7 mouse cellular contexts compared by ENCODE assay signal in genomic region chr17:80127331-80128251, GRCm38 (mm10). TPM values are rescaled to one million over a fixed set of nuclear protein-coding genes. Genes with fewer than 3 reads are reported as not detected.
DNase-seq lines count a peak whose midpoint lies in the region; ATAC-seq lines count a peak whose summit lies in the region.

TSS of gene Galm (plus strand) at chr17:80127471.

- peak; percentile 86 for DNase-seq in adrenal gland, postnatal 10 days
- peak; percentile 80 for DNase-seq in embryo, embryonic 11 days
- DNase-seq in gastrocnemius, postnatal 4 days (ENCODE audit: low spot score in 2 of 2): peak; percentile 32 to 62
- peak; percentile 49 to 73 for DNase-seq in left cerebral cortex, postnatal 25 days (ENCODE audit: low spot score in 2 of 2)
- DNase-seq in right cerebral cortex, postnatal 10 days (ENCODE audit: low spot score in 2 of 2): peak; percentile 51 to 54

- peak; percentile 50 for ATAC-seq in inflammation-experienced regulatory T-cells, adult 6 months
- ATAC-seq in megakaryocyte progenitor cell, adult 5-6 weeks (replicated peaks; ENCODE audit: poor library complexity): peak; percentile 81

- intact Hi-C loops in left cerebral cortex, postnatal 25 days (cut with DNase I): loop anchor here (2.0 to 5.0 kb wide), 3 partner anchors 39 to 65 kb away; partner anchors contain the start of gene Hnrnpll

RNA-seq across cellular contexts. Expression of gene Galm, which starts in this region (rescaled TPM):
- 10 to 100 TPM; 24.7 to 32.1 TPM for total RNA-seq in adrenal gland, postnatal 10 days (2021)
- 1 to 10 TPM; 4.2 to 5.3 TPM for total RNA-seq in gastrocnemius, postnatal 4 days (2021)
- polyA plus RNA-seq in inflammation-experienced regulatory T-cells, adult 6 months (2017; shearing (Covaris generic)): 10 to 100 TPM; 36.2 to 50.6 (median 42.1) TPM
- 1 to 10 TPM; 1.8 to 2.2 TPM for total RNA-seq in left cerebral cortex, postnatal 25 days (2021)
- 5.9 and 7.6 TPM in 2 replicates for total RNA-seq in megakaryocyte progenitor cell, adult 5-6 weeks (2015)
- 4.5 and 6.7 TPM in 2 replicates for total RNA-seq in megakaryocyte progenitor cell, adult 5-6 weeks (2017)

Comparison
In these comparisons a context has a peak if more than half of its experiments do, and no peak if none do; other contexts are left out.
1. Peak in every context shown above with its lines: DNase-seq and ATAC-seq.